Mouse (Mus musculus) hindbrain, embryonic 10.5 days (tissue): ENCODE measurements around the gene C77080. TPM values are rescaled to one million over a fixed set of nuclear protein-coding genes. Genes with fewer than 3 reads are reported as not detected.

Source experiments
- DNase-seq: peaks from one replicate; pipeline ENCODE4 v3.0.0-alpha.2; 2017; ENCODE audit warnings: low spot score
- H3K27ac ChIP-seq: fragments of 300-500 bp; sonication (generic); 2 replicates; pipeline ENCODE4 v1.5.1; 2016; ENCODE audit warnings: mild to moderate bottlenecking, moderate library complexity
- H3K27me3 ChIP-seq: fragments of 300-500 bp; sonication (generic); 2 replicates; pipeline ENCODE4 v1.6.1; 2016; ENCODE audit warnings: mild to moderate bottlenecking; ENCODE audit not compliant: poor library complexity, insufficient read depth, severe bottlenecking
- H3K36me3 ChIP-seq: fragments of 300-500 bp; sonication (generic); 2 replicates; pipeline ENCODE4 v1.6.1; 2016; ENCODE audit warnings: mild to moderate bottlenecking, moderate library complexity
- H3K4me1 ChIP-seq: fragments of 300-500 bp; sonication (generic); replicated peaks from 2 replicates; pipeline ENCODE4 v1.6.1; 2016; ENCODE audit warnings: mild to moderate bottlenecking
- H3K4me3 ChIP-seq: fragments of 300-500 bp; sonication (generic); 2 replicates; pipeline ENCODE4 v1.5.1; 2016; ENCODE audit warnings: mild to moderate bottlenecking, moderate library complexity
- H3K9me3 ChIP-seq: fragments of 300-500 bp; sonication (generic); 2 replicates; pipeline ENCODE4 v1.6.1; 2016; ENCODE audit warnings: mild to moderate bottlenecking, moderate library complexity
- WGBS: fragments of 180-500 bp; shearing (Covaris S2); methylation state at CpG from one replicate; pipeline ENCODE4 v1.1.7; 2016; 5-methylcytosine and 5-hydroxymethylcytosine counted together
- polyA plus RNA-seq: library from polyadenylated mRNA; unstranded; fragments of >200 nt; fragmentation: Nextera tagmentation; extraction: Ambion mirVana; gene quantifications from 2 replicates; pipeline ENCODE4 v1.2.1, GENCODE M21; 2016

C77080 gene
- polyA plus RNA-seq, 1 experiment from 2014 or later: 3.7 TPM

GRCm38 (mm10) chr4:129246360-129247301, 14.6 kb downstream of the C77080 start:
- Histone ChIP-seq H3K36me3 (no peaks in the 10 kb centered on the region), H3K27ac (no peak overlapping the region), H3K9me3 (no peaks in the 10 kb centered on the region), H3K4me3 (no peak overlapping the region), H3K4me1 (peaks cover 82% of the 10 kb centered on the region), H3K27me3 (peaks cover 84% of the 10 kb centered on the region)
- 43% methylated on average over 15 of the region's 15 CpGs for WGBS
- no peak for DNase-seq

- Histone ChIP-seq H3K9me3 (no peaks in the 10 kb centered on the region), H3K27me3 (peaks cover 80% of the 10 kb centered on the region), H3K4me3 (no peak overlapping the region), H3K36me3 (no peaks in the 10 kb centered on the region), H3K4me1 (peaks cover 69% of the 10 kb centered on the region), H3K27ac (no peak overlapping the region)
- DNase-seq: no peak
- 65% methylated on average over 4 of the region's 4 CpGs for WGBS
Measured at GRCm38 (mm10) chr4:129244802-129245201, 16.4 kb downstream of the C77080 start.

- Histone ChIP-seq H3K27ac (peak overlapping the region; percentile 79), H3K27me3 (peaks cover 63% of the 10 kb centered on the region), H3K4me1 (peaks cover 69% of the 10 kb centered on the region), H3K36me3 (no peaks in the 10 kb centered on the region), H3K9me3 (no peaks in the 10 kb centered on the region), H3K4me3 (peak overlapping the region; percentile 11)
- 19% methylated on average over 4 of the region's 4 CpGs for WGBS
- peak; percentile 44 for DNase-seq
Measured at GRCm38 (mm10) chr4:129242761-129243160, 18.4 kb downstream of the C77080 start.

GRCm38 (mm10) chr4:129242327-129242726, 18.9 kb downstream of the C77080 start:
- DNase-seq: no peak

GRCm38 (mm10) chr4:129241898-129242297, 19.3 kb downstream of the C77080 start:
- Histone ChIP-seq H3K9me3 (no peaks in the 10 kb centered on the region), H3K4me3 (no peak overlapping the region), H3K27ac (peak overlapping the region; percentile 79), H3K4me1 (peaks cover 69% of the 10 kb centered on the region), H3K27me3 (peaks cover 57% of the 10 kb centered on the region), H3K36me3 (no peaks in the 10 kb centered on the region)
- WGBS: 23% methylated on average over 7 of the region's 7 CpGs
- no peak for DNase-seq

More at GRCm38 (mm10) chr4:129242327-129242726, 18.9 kb downstream of the C77080 start:
- Histone ChIP-seq H3K27ac (peak overlapping the region; percentile 79), H3K4me3 (peak overlapping the region; percentile 11; the same call in 1 of the 2 replicates), H3K36me3 (no peaks in the 10 kb centered on the region), H3K4me1 (peaks cover 69% of the 10 kb centered on the region), H3K27me3 (peaks cover 60% of the 10 kb centered on the region), H3K9me3 (no peaks in the 10 kb centered on the region)
- WGBS: 23% methylated on average over 4 of the region's 4 CpGs

- Histone ChIP-seq H3K9me3 (no peaks in the 10 kb centered on the region), H3K27me3 (peaks cover 34% of the 10 kb centered on the region), H3K4me3 (peak overlapping the region; percentile 90), H3K27ac (peak overlapping the region; percentile 88), H3K4me1 (peaks cover 66% of the 10 kb centered on the region), H3K36me3 (no peaks in the 10 kb centered on the region)
- peak; percentile 87 for DNase-seq
- under 1% methylated on average over 29 of the region's 29 CpGs for WGBS
Measured at GRCm38 (mm10) chr4:129239075-129239474, 22.1 kb downstream of the C77080 start.

- Histone ChIP-seq H3K4me3 (peak overlapping the region; percentile 90), H3K4me1 (peaks cover 66% of the 10 kb centered on the region), H3K27me3 (peaks cover 34% of the 10 kb centered on the region), H3K9me3 (no peaks in the 10 kb centered on the region), H3K27ac (peak overlapping the region; percentile 88), H3K36me3 (no peaks in the 10 kb centered on the region)
- no peak for DNase-seq
- WGBS: under 1% methylated on average over 23 of the region's 23 CpGs
Measured at GRCm38 (mm10) chr4:129238579-129239016, 22.6 kb downstream of the C77080 start.

GRCm38 (mm10) chr4:129237843-129238441, 23.3 kb downstream of the C77080 start:
- Histone ChIP-seq H3K27me3 (peaks cover 34% of the 10 kb centered on the region), H3K36me3 (no peaks in the 10 kb centered on the region), H3K27ac (peak overlapping the region; percentile 88), H3K9me3 (no peaks in the 10 kb centered on the region), H3K4me3 (peak overlapping the region; percentile 90), H3K4me1 (peaks cover 67% of the 10 kb centered on the region)
- 3% methylated on average over 21 of the region's 21 CpGs for WGBS
- peak; percentile 63 for DNase-seq

GRCm38 (mm10) chr4:129236236-129236813, 24.9 kb downstream of the C77080 start:
- Histone ChIP-seq H3K4me3 (no peak overlapping the region), H3K27ac (no peak overlapping the region), H3K36me3 (no peaks in the 10 kb centered on the region), H3K27me3 (peaks cover 22% of the 10 kb centered on the region), H3K4me1 (peaks cover 67% of the 10 kb centered on the region), H3K9me3 (no peaks in the 10 kb centered on the region)
- no peak for DNase-seq
- 91% methylated on average over 8 of the region's 8 CpGs for WGBS

GRCm38 (mm10) chr4:129235147-129235546, 26.1 kb downstream of the C77080 start:
- no peaks in the 10 kb centered on the region for H3K36me3 ChIP-seq
- DNase-seq: no peak
- 76% methylated on average over 3 of the region's 3 CpGs for WGBS
- H3K27ac ChIP-seq: peak overlapping the region; percentile 35; the same call in 1 of the 2 replicates
- H3K9me3 ChIP-seq: no peaks in the 10 kb centered on the region
- no peak overlapping the region for H3K4me3 ChIP-seq
- peaks cover 12% of the 10 kb centered on the region for H3K27me3 ChIP-seq
- peaks cover 70% of the 10 kb centered on the region for H3K4me1 ChIP-seq

- peaks cover 68% of the 10 kb centered on the region for H3K4me1 ChIP-seq
- H3K9me3 ChIP-seq: no peaks in the 10 kb centered on the region
- H3K27ac ChIP-seq: no peak overlapping the region
- no peaks in the 10 kb centered on the region for H3K36me3 ChIP-seq
- DNase-seq: no peak
- no peak overlapping the region for H3K4me3 ChIP-seq
- 85% methylated on average over 7 of the region's 7 CpGs for WGBS
- H3K27me3 ChIP-seq: peaks cover 11% of the 10 kb centered on the region
Measured at GRCm38 (mm10) chr4:129234488-129234887, 26.7 kb downstream of the C77080 start.

GRCm38 (mm10) chr4:129232561-129233360, 28.4 kb downstream of the C77080 start:
- H3K27ac ChIP-seq: peak overlapping the region; percentile 40; the same call in 1 of the 2 replicates
- 66% methylated on average over 9 of the region's 9 CpGs for WGBS
- no peak for DNase-seq

More at GRCm38 (mm10) chr4:129232561-129233360, 28.4 kb downstream of the C77080 start:
- Histone ChIP-seq H3K4me1 (peaks cover 61% of the 10 kb centered on the region), H3K36me3 (no peaks in the 10 kb centered on the region), H3K27me3 (peaks cover 26% of the 10 kb centered on the region), H3K4me3 (no peak overlapping the region), H3K9me3 (no peaks in the 10 kb centered on the region)
